Mouse (Mus musculus) lung, adult 2 months (tissue): ENCODE measurements around the gene Tmem151a. TPM values are rescaled to one million over a fixed set of nuclear protein-coding genes. Genes with fewer than 3 reads are reported as not detected.

Source experiments
- DNase-seq: peaks from one replicate; pipeline ENCODE4 v3.0.0; 2022
- H3K4me1 ChIP-seq: fragments of 200-500 bp; 2 replicates; pipeline ENCODE4 v1.6.1; 2011; ENCODE audit warnings: low read length; ENCODE audit not compliant: control insufficient read depth, insufficient read depth
- H3K4me3 ChIP-seq: fragments of 200-500 bp; replicated peaks from 2 replicates; pipeline ENCODE3; 2011; ENCODE audit warnings: low read depth, mild to moderate bottlenecking, control low read depth, low read length; ENCODE audit errors: extremely low read depth
- CTCF ChIP-seq: fragments of 200-500 bp; IDR thresholded peaks from 2 replicates; pipeline ENCODE4 v1.5.1; 2011; ENCODE audit warnings: mild to moderate bottlenecking, low read length, control low read depth; ENCODE audit not compliant: insufficient read depth
- POLR2A ChIP-seq: fragments of 200-500 bp; IDR thresholded peaks from 2 replicates; pipeline ENCODE4 v1.6.1; 2011; ENCODE audit warnings: low read depth, mild to moderate bottlenecking, control low read depth, low read length, borderline replicate concordance; ENCODE audit errors: extremely low read depth
- WGBS: fragments of 180-500 bp; shearing (Covaris S2); methylation state at CpG from one replicate; pipeline ENCODE4 v1.1.7; 2018; 5-methylcytosine and 5-hydroxymethylcytosine counted together
- polyA plus RNA-seq: library from polyadenylated mRNA; depleted of rRNA; stranded (reverse); fragments of >200 nt; gene quantifications from 2 replicates; pipeline ENCODE4 v1.2.3, GENCODE M21; 2012; rRNA removed

The Tmem151a gene
- polyA plus RNA-seq, 1 experiment, result 10.7 TPM

DNA sequence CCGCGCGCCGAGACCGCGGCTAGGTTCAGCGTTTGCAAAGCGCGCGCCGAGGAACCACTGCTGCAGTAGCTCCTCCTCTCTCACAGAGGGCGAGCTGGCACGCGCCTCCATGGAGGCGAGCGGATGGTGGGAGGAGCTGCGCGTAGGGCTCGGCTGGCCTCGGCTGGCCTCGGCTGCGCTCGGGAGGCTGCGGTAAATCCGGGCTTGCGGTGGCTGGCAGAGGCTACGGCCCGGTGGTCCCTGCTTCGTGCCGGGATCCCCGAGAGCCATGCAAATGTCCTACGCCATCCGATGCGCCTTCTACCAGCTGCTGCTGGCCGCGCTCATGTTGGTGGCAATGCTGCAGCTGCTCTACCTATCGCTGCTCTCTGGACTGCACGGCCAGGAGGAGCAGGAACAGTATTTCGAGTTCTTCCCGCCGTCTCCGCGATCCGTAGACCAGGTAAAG is 46.6 kb downstream of the Tmem151a start, which contains the start of the genes B4gat1 and AC124502.3:
Gene B4gat1, plus strand, starts transcription at position 118 of the 448 bp plus-strand sequence.
Gene AC124502.3, plus strand, starts transcription at position 183 of the 448 bp plus-strand sequence.
- DNase-seq, result peak; percentile 83
- under 1% methylated on average over 44 of the region's 44 CpGs for WGBS
- Histone ChIP-seq H3K4me1 (peaks cover 13% of the 10 kb centered on the region), H3K4me3 (peak within 1 kb of the TSS; percentile 99)
- TF ChIP-seq POLR2A, result peak; percentile 60; the same call in 1 of the 2 replicates
- 0 out of 2 replicates have a peak, but pooled peaks have one; percentile 16 for TF ChIP-seq CTCF

DNA sequence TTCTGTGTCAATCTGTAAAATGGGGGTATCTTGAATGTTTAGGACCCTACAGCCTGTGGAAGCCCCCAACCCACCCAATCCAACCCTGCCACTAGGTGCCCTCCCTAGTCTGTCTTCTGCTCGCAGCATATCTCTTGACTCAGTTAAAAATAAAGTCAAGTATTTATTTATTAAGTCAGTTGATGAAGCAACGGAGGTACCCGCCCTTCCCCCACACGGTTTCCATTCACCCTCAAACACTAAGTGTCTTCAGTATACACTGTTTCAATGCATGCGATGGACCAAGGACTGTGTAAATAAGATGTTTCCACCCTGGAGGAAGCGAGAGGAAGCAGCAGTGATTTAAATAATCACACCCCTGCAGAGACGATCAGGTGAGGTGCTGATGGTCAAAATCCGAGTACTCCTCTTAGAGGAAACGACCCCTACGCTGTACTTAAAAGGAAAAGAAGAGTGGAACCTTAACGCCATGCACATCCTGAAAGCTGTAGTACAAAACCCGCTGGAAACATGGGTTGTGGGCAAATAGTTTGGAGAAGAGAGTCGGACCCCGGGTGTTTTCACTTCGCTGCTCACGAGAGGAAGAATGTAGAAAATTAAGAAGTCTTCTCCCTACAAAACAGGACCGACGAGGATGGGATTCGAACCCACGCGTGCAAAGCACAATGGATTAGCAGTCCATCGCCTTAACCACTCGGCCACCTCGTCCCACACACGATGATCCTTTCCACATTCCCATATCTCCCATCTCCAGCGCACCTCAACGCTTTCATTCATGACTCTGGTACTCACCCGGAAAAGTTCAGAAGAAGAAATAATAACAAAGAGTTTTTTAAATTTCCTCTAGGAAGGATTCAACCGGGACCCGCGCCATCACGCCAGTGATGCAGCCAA is 47.4 kb downstream of the Tmem151a start:
- H3K4me1 ChIP-seq, result peaks cover 13% of the 10 kb centered on the region
- DNase-seq, result peak; percentile 62
- TF ChIP-seq CTCF, result no peak
- TF ChIP-seq POLR2A, result no peak
- 2% methylated on average over 32 of the region's 32 CpGs for WGBS
- H3K4me3 ChIP-seq, result peak overlapping the region; percentile 99

DNA sequence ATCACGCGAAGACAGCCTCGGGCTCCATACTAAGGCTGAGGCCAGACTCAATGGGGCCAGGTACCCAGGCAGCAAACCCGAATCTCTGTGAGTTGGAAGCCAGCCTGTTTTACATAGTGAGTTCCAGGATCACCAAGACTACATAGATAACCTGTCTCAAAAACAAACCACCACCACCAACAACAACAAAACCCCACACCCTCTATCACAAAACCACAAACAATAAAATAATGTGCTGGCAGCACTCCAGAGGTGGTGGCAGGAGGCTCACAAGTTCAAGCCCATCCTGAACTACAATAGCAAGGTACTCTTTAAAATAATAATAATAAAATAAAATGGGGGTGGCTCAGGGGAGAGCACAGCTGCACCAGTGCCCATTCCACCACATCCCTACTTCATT is 48.8 kb downstream of the Tmem151a start:
- TF ChIP-seq POLR2A (no peak), CTCF (no peak)
- 81% methylated on average over 4 of the region's 4 CpGs for WGBS
- no peak overlapping the region for H3K4me3 ChIP-seq
- no peak for DNase-seq
- H3K4me1 ChIP-seq, result peaks cover 9% of the 10 kb centered on the region

DNA sequence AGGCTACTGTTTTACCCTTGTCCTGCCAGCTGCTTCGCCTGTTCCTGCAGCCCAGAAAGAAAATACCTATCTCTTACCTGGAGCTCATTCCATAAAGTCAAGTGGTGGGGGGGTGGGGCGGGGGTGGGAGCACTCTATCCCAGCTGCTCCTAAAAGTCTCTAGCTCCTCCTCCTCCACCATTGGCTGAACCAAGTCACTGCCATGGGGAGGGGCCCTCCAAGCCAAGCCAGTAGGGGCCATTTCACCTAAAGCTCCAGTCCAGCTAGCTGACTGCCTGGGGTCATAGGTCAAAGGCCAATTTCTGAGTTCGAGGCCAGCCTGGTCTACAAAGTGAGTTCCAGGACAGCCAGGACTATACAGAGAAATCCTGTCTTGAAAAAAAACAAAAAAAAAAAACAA is 52.6 kb downstream of the Tmem151a start:
- no peak for DNase-seq
- TF ChIP-seq POLR2A (no peak), CTCF (no peak)
- Histone ChIP-seq H3K4me1 (no peaks in the 10 kb centered on the region), H3K4me3 (no peak overlapping the region)
- WGBS, result 68% methylated on average over 3 of the region's 3 CpGs

DNA sequence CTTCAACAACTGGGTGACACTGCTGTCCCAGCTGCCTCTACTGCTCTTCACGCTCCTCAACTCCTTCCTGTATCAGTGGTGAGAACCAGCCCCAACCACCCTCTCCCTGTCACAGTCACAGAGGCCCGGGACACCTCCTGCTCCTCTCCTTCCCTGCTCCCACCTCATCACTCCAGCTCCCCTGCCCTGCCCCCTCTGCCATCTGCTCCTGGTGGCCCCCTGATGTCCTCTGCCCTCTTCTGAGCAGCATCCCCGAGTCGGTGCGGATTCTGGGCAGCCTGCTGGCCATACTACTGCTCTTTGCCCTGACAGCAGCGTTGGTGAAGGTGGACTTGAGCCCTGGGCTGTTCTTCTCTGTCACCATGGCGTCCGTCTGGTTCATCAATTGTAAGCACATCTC is 59.2 kb downstream of the Tmem151a start:
- 91% methylated on average over 8 of the region's 8 CpGs for WGBS
- no peak for DNase-seq
- H3K4me1 ChIP-seq, result no peaks in the 10 kb centered on the region
- TF ChIP-seq CTCF (no peak), POLR2A (no peak)
- no peak overlapping the region for H3K4me3 ChIP-seq

DNA sequence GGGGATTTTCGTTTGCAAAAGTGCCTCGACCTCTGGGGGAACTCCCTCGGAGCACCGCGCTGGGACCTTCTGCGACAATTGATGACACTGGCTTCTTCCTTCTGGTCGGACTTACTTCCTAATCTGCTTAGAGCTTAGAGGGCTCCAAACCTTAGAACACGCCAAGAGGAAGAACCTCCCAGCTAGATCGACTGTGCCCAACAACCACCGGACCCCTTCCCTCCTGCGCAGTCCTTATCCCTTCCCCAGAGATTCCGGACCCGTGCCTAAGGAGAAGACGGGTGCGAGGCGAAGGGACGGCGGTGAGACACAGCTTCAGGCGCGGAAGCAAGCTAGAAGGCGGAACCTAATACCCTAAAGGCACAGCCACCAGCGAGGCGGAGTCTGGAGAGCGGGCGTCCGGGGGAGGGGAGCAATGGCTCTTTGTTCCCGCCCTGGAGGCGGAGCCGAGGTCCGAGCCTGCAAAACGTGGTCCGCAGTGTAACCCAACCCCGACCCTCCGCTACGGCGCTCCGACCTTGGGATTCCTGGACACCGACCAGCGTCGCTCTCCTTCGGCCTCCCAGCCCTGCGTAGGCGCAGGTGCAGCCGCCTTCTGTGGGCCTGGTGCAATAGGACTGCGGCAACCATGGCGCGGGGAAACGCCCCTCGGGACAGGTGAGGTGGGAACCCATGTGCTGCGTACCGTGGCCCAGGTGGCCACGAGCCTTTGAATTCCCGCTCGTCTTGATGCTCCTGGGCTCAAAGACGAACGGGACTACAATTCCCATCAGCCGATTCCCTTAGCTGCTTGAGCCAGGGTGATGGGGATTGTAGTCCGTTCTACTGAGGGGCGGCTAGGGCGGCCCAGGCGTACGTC is 61.5 kb downstream of the Tmem151a start, which contains the start of gene Slc29a2:
Gene Slc29a2, plus strand, starts transcription at position 240 of the 859 bp plus-strand sequence.
- WGBS, result under 1% methylated on average over 62 of the region's 62 CpGs

DNA sequence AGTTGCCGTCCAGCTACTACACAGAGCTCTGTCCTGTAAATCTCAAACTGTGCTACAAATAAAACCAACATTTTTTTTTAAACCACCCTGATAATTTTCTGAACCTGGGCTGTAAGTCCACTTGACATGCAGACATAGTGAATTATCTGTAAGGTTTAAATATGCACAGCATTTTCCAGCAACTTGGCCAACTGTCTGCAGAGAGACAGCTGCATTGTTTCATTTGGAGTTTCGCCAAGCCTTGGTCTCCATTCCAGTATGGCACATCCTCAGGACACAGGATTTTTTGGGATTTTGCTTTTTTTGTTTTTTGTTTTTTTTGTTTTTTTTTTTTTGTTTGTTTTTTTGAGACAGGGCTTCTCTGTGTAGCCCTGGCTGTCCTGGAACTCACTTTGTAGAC is 63.9 kb downstream of the Tmem151a start:
- Histone ChIP-seq H3K4me3 (no peak overlapping the region), H3K4me1 (0 out of 2 replicates have a peak, but pooled peaks cover 2% of the 10 kb centered on the region)
- 78% methylated on average over 2 of the region's 2 CpGs for WGBS
- TF ChIP-seq CTCF (no peak), POLR2A (no peak)
- DNase-seq, result no peak

More for the DNA sequence above, 61.5 kb downstream of the Tmem151a start, which contains the start of gene Slc29a2:
- Histone ChIP-seq H3K4me3 (peak within 1 kb of the TSS; percentile 69), H3K4me1 (no peaks in the 10 kb centered on the region)
- DNase-seq, result peak; percentile 88
- TF ChIP-seq CTCF, result no peak
- peak; percentile 89; the same call in 1 of the 2 replicates for TF ChIP-seq POLR2A

Other genes with a start within 250 kb of the Tmem151a start
- 32.5 and 44.7 TPM in 2 replicates for gene Ccs, start 246.2 kb downstream of the Tmem151a start, polyA plus RNA-seq
- gene Ccdc87, start 246.2 kb downstream of the Tmem151a start, polyA plus RNA-seq, result 0.33 and 0.46 TPM in 2 replicates
- gene Ctsf, start 230.4 kb downstream of the Tmem151a start, polyA plus RNA-seq, result 48.7 and 76.1 TPM in 2 replicates
- gene Actn3, start 207.6 kb downstream of the Tmem151a start, polyA plus RNA-seq, result 0.44 and 22.2 TPM in 2 replicates
- gene Zdhhc24, start 206.9 kb downstream of the Tmem151a start, polyA plus RNA-seq, result 22.3 and 23.6 TPM in 2 replicates
- gene Bbs1, start 178.9 kb downstream of the Tmem151a start, polyA plus RNA-seq, result 7.5 and 9.0 TPM in 2 replicates
- gene Dpp3, start 157.2 kb downstream of the Tmem151a start, polyA plus RNA-seq, result 70.3 and 89.2 TPM in 2 replicates
- 5.5 and 5.8 TPM in 2 replicates for gene Peli3, start 142.4 kb downstream of the Tmem151a start, polyA plus RNA-seq
- gene Mrpl11, start 123.4 kb downstream of the Tmem151a start, polyA plus RNA-seq, result 19.5 and 20.5 TPM in 2 replicates
- 0.54 and 0.93 TPM in 2 replicates for gene Npas4, start 95.2 kb downstream of the Tmem151a start, polyA plus RNA-seq
- 4.3 and 5.9 TPM in 2 replicates for gene Slc29a2, start 61.7 kb downstream of the Tmem151a start, polyA plus RNA-seq
- 38.0 and 38.7 TPM in 2 replicates for gene B4gat1, start 46.7 kb downstream of the Tmem151a start, polyA plus RNA-seq
- gene AC124502.3, start 46.6 kb downstream of the Tmem151a start, polyA plus RNA-seq, result 0.58 and 0.78 TPM in 2 replicates
- gene Brms1, start 44.2 kb downstream of the Tmem151a start, polyA plus RNA-seq, result 36.3 and 40.4 TPM in 2 replicates
- gene Rin1, start 35.0 kb downstream of the Tmem151a start, polyA plus RNA-seq, result 10.2 and 10.4 TPM in 2 replicates
- 20.9 and 22.6 TPM in 2 replicates for gene Cd248, start 17.5 kb downstream of the Tmem151a start, polyA plus RNA-seq
- gene Yif1a, start 3.0 kb upstream of the Tmem151a start, polyA plus RNA-seq, result 154 and 165 TPM in 2 replicates
- gene Cnih2, start 13.0 kb upstream of the Tmem151a start, polyA plus RNA-seq, result 1.2 and 1.3 TPM in 2 replicates
- gene Rab1b, start 21.5 kb upstream of the Tmem151a start, polyA plus RNA-seq, result 213 and 232 TPM in 2 replicates
- 35.5 and 47.3 TPM in 2 replicates for gene Klc2, start 33.0 kb upstream of the Tmem151a start, polyA plus RNA-seq
- gene Pacs1, start 187.6 kb upstream of the Tmem151a start, polyA plus RNA-seq, result 37.2 and 40.6 TPM in 2 replicates
- gene Sf3b2, start 209.9 kb upstream of the Tmem151a start, polyA plus RNA-seq, result 121 and 132 TPM in 2 replicates
- 1.9 and 2.3 TPM in 2 replicates for gene Gal3st3, start 212.8 kb upstream of the Tmem151a start, polyA plus RNA-seq